Mouse (Mus musculus) cortical plate, adult 2 months (tissue): ENCODE results near the gene Adpgk.

ENCODE experiments used
- CTCF ChIP-seq: fragments of 200-500 bp; IDR thresholded peaks from 2 replicates; pipeline ENCODE4 v1.5.1; 2011; ENCODE audit warnings: mild to moderate bottlenecking, control low read depth, low read length; ENCODE audit not compliant: insufficient read depth; ENCODE audit errors: extremely low read depth
- POLR2A ChIP-seq: fragments of 200-500 bp; IDR thresholded peaks from 2 replicates; pipeline ENCODE4 v1.6.1; 2011; ENCODE audit warnings: mild to moderate bottlenecking, low read length, control low read depth; ENCODE audit not compliant: insufficient read depth; ENCODE audit errors: extremely low read depth

- TF ChIP-seq POLR2A (no peak), CTCF (no peak)
These were observed 5.1 kb downstream of the Adpgk start for GRCm38 (mm10) chr9:59296419-59296818.
